Mouse (Mus musculus) kidney, embryonic 14.5 days (tissue): ENCODE measurements around the gene Zfp81. TPM values are rescaled to one million over a fixed set of nuclear protein-coding genes. Genes with fewer than 3 reads are reported as not detected.
A peak's percentile ranks its signal among the peaks of the same experiment; 100 is the strongest.
"Not testable (repeated sequence)": the region's sequence is repeated elsewhere in the genome, so short reads cannot be mapped to it uniquely, and the experiment has no call there.

ENCODE experiments used
- ATAC-seq: fragments of 200-750 bp; cut with Nextera tagmentation; 2 replicates; pipeline ENCODE4 v1.8.0; 2017; ENCODE audit warnings: moderate number of reproducible peaks, mild to moderate bottlenecking, moderate TSS enrichment, moderate library complexity; ENCODE audit not compliant: low FRiP score, low TSS enrichment
- H3K27ac ChIP-seq: fragments of 300-500 bp; sonication (generic); 2 replicates; pipeline ENCODE4 v1.5.1; 2014; ENCODE audit warnings: low read depth, mild to moderate bottlenecking, low read length, moderate library complexity, mixed read lengths
- H3K27me3 ChIP-seq: fragments of 300-500 bp; sonication (generic); 2 replicates; pipeline ENCODE4 v1.6.1; 2014; ENCODE audit warnings: mild to moderate bottlenecking, low read length; ENCODE audit not compliant: control insufficient read depth, insufficient read depth
- H3K36me3 ChIP-seq: fragments of 300-500 bp; sonication (generic); 2 replicates; pipeline ENCODE4 v1.6.1; 2014; ENCODE audit warnings: low read length, mixed read lengths; ENCODE audit not compliant: control insufficient read depth, insufficient read depth
- H3K4me1 ChIP-seq: fragments of 300-500 bp; sonication (generic); 2 replicates; pipeline ENCODE4 v1.6.1; 2014; ENCODE audit warnings: low read length, mixed read lengths; ENCODE audit not compliant: control insufficient read depth, insufficient read depth
- H3K4me2 ChIP-seq: fragments of 300-500 bp; sonication (generic); replicated peaks from 2 replicates; pipeline ENCODE4 v1.6.1; 2014; ENCODE audit warnings: low read depth, mild to moderate bottlenecking, low read length
- H3K4me3 ChIP-seq: fragments of 300-500 bp; sonication (generic); 2 replicates; pipeline ENCODE4 v1.5.1; 2014; ENCODE audit warnings: mild to moderate bottlenecking, low read length
- H3K9ac ChIP-seq: fragments of 300-500 bp; sonication (generic); 2 replicates; pipeline ENCODE4 v1.6.1; 2014; ENCODE audit warnings: low read depth, mild to moderate bottlenecking, low read length, moderate library complexity
- H3K9me3 ChIP-seq: fragments of 300-500 bp; sonication (generic); 2 replicates; pipeline ENCODE4 v1.6.1; 2016; ENCODE audit warnings: low read length; ENCODE audit not compliant: control insufficient read depth
- WGBS: fragments of 180-500 bp; shearing (Covaris S2); extraction: QIAGEN DNeasy Blood & Tissue Kit; methylation state at CpG from one replicate; pipeline ENCODE4 v1.1.7; 2014; 5-methylcytosine and 5-hydroxymethylcytosine counted together
- polyA plus RNA-seq: library from polyadenylated mRNA; unstranded; fragments of >200 nt; fragmentation: Nextera tagmentation; extraction: Ambion mirVana; gene quantifications from 2 replicates; pipeline ENCODE4 v1.2.1, GENCODE M21; 2014

Gene Zfp81
- polyA plus RNA-seq = 15.2 and 16.6 TPM in 2 replicates

- 0 out of 2 replicates have a peak, but pooled peaks cover 11% of the 10 kb centered on the region for H3K4me1 ChIP-seq
- peak; percentile 100 for ATAC-seq
- H3K4me3 ChIP-seq = peak within 1 kb of the TSS; percentile 90
- H3K4me2 ChIP-seq = peak within 1 kb of the TSS; percentile 74
- 4% methylated on average over 47 of the region's 47 CpGs for WGBS
- no peaks in the 10 kb centered on the region for H3K36me3 ChIP-seq
- H3K27me3 ChIP-seq = no peaks in the 10 kb centered on the region
- H3K9ac ChIP-seq = peak within 1 kb of the TSS; percentile 79
- no peaks in the 10 kb centered on the region for H3K9me3 ChIP-seq
- peak within 1 kb of the TSS; percentile 85 for H3K27ac ChIP-seq
These were observed at the start of gene Zfp81 for GRCm38 (mm10) chr17:33358411-33359384. Zfp81 (minus strand) TSS chr17:33358878.

- Histone ChIP-seq H3K36me3 (no peaks in the 10 kb centered on the region), H3K9ac (peak within 1 kb of the TSS; percentile 77), H3K4me1 (peaks cover 4% of the 10 kb centered on the region; the same call in 1 of the 2 replicates), H3K9me3 (no peaks in the 10 kb centered on the region), H3K27me3 (no peaks in the 10 kb centered on the region), H3K27ac (peak within 1 kb of the TSS; percentile 3; the same call in 1 of the 2 replicates), H3K4me3 (peak within 1 kb of the TSS; percentile 61), H3K4me2 (peak within 1 kb of the TSS; percentile 63)
- ATAC-seq = peak; percentile 99
- under 1% methylated on average over 44 of the region's 44 CpGs for WGBS
These were observed 35.7 kb upstream of the Zfp81 start, which contains the start of gene Zfp101 for GRCm38 (mm10) chr17:33394182-33395034. Zfp101 (minus strand) TSS chr17:33394641.

- H3K4me1 ChIP-seq = peaks cover 4% of the 10 kb centered on the region; the same call in 1 of the 2 replicates
- no peaks in the 10 kb centered on the region for H3K27me3 ChIP-seq
- H3K4me2 ChIP-seq = no peak overlapping the region
- no peak overlapping the region for H3K9ac ChIP-seq
- H3K27ac ChIP-seq = no peak overlapping the region
- 93% methylated on average over 5 of the region's 5 CpGs for WGBS
- H3K36me3 ChIP-seq = no peaks in the 10 kb centered on the region
- no peak overlapping the region for H3K4me3 ChIP-seq
- ATAC-seq = no peak
- H3K9me3 ChIP-seq = no peaks in the 10 kb centered on the region
These were observed 33.6 kb upstream of the Zfp81 start for GRCm38 (mm10) chr17:33392271-33392670.

- H3K27me3 ChIP-seq = no peaks in the 10 kb centered on the region
- H3K9ac ChIP-seq = no peak overlapping the region
- peaks cover 46% of the 10 kb centered on the region for H3K36me3 ChIP-seq
- H3K9me3 ChIP-seq = no peaks in the 10 kb centered on the region
- no peak for ATAC-seq
- no peaks in the 10 kb centered on the region for H3K4me1 ChIP-seq
- H3K4me3 ChIP-seq = no peak overlapping the region
- no peak overlapping the region for H3K4me2 ChIP-seq
- H3K27ac ChIP-seq = no peak overlapping the region
These were observed 27.0 kb upstream of the Zfp81 start for GRCm38 (mm10) chr17:33385705-33386104.

GRCm38 (mm10) chr17:33372795-33373194 is 14.1 kb upstream of the Zfp81 start:
- no peak overlapping the region for H3K4me3 ChIP-seq
- H3K9ac ChIP-seq = no peak overlapping the region
- H3K36me3 ChIP-seq = no peaks in the 10 kb centered on the region
- H3K27me3 ChIP-seq = no peaks in the 10 kb centered on the region
- ATAC-seq = no peak
- H3K4me2 ChIP-seq = no peak overlapping the region
- H3K9me3 ChIP-seq = no peaks in the 10 kb centered on the region
- WGBS = 87% methylated on average over 3 of the region's 3 CpGs
- H3K27ac ChIP-seq = no peak overlapping the region
- no peaks in the 10 kb centered on the region for H3K4me1 ChIP-seq

GRCm38 (mm10) chr17:33352981-33353380 is 5.7 kb downstream of the Zfp81 start:
- Histone ChIP-seq H3K4me2 (no peak overlapping the region), H3K27ac (no peak overlapping the region), H3K9me3 (peaks cover 14% of the 10 kb centered on the region), H3K36me3 (no peaks in the 10 kb centered on the region), H3K27me3 (no peaks in the 10 kb centered on the region), H3K4me1 (0 out of 2 replicates have a peak, but pooled peaks cover 6% of the 10 kb centered on the region), H3K9ac (no peak overlapping the region), H3K4me3 (no peak overlapping the region)
- 95% methylated on average over 1 of the region's 1 CpGs for WGBS
- ATAC-seq = no peak

GRCm38 (mm10) chr17:33289876-33290149 is 68.9 kb downstream of the Zfp81 start:
- not testable (repeated sequence) for H3K4me1 ChIP-seq, H3K9me3 ChIP-seq, H3K36me3 ChIP-seq, H3K4me2 ChIP-seq, H3K9ac ChIP-seq, H3K27me3 ChIP-seq, H3K27ac ChIP-seq, ATAC-seq, H3K4me3 ChIP-seq
- WGBS = no CpG with 5 or more reads among the region's 9 CpGs

GRCm38 (mm10) chr17:33289039-33289875 is 69.4 kb downstream of the Zfp81 start, which contains the start of gene Zfp955b:
Zfp955b (plus strand) TSS chr17:33289544.
- not testable (repeated sequence) for H3K36me3 ChIP-seq, H3K4me2 ChIP-seq, H3K9ac ChIP-seq, H3K4me1 ChIP-seq, H3K4me3 ChIP-seq, H3K9me3 ChIP-seq, H3K27me3 ChIP-seq, H3K27ac ChIP-seq
- WGBS = no CpG with 5 or more reads among the region's 25 CpGs
- ATAC-seq = peak; percentile 99
